Mouse (Mus musculus) intestine, embryonic 16.5 days (tissue): ENCODE data around the gene 9830107B12Rik. TPM values are rescaled to one million over a fixed set of nuclear protein-coding genes. Genes with fewer than 3 reads are reported as not detected.

Experiments used
- ATAC-seq: fragments of 200-750 bp; cut with Nextera tagmentation; 2 replicates; pipeline ENCODE4 v1.8.0; 2017; ENCODE audit warnings: moderate TSS enrichment, moderate library complexity
- H3K27ac ChIP-seq: fragments of 300-500 bp; sonication (generic); 2 replicates; pipeline ENCODE4 v1.5.1; 2014; ENCODE audit warnings: mild to moderate bottlenecking, low read length
- H3K27me3 ChIP-seq: fragments of 300-500 bp; sonication (generic); replicated peaks from 2 replicates; pipeline ENCODE4 v1.6.1; 2014; ENCODE audit warnings: low read length, control low read depth, mixed read lengths; ENCODE audit not compliant: control insufficient read depth, insufficient read depth
- H3K36me3 ChIP-seq: fragments of 300-500 bp; sonication (generic); 2 replicates; pipeline ENCODE4 v1.6.1; 2014; ENCODE audit warnings: low read length, control low read depth; ENCODE audit not compliant: control insufficient read depth, insufficient read depth
- H3K4me1 ChIP-seq: fragments of 300-500 bp; sonication (generic); 2 replicates; pipeline ENCODE4 v1.6.1; 2014; ENCODE audit warnings: low read length, control low read depth, mixed read lengths; ENCODE audit not compliant: control insufficient read depth, insufficient read depth
- H3K4me2 ChIP-seq: fragments of 300-500 bp; sonication (generic); 2 replicates; pipeline ENCODE4 v1.6.1; 2014; ENCODE audit warnings: low read depth, low read length, control low read depth
- H3K4me3 ChIP-seq: fragments of 300-500 bp; sonication (generic); 2 replicates; pipeline ENCODE4 v1.5.1; 2014; ENCODE audit warnings: mild to moderate bottlenecking, low read length
- H3K9ac ChIP-seq: fragments of 300-500 bp; sonication (generic); 2 replicates; pipeline ENCODE4 v1.6.1; 2014; ENCODE audit warnings: low read depth, low read length
- H3K9me3 ChIP-seq: fragments of 300-500 bp; sonication (generic); 2 replicates; pipeline ENCODE4 v1.6.1; 2016; ENCODE audit warnings: low read length, control low read depth; ENCODE audit not compliant: control insufficient read depth
- WGBS: fragments of 180-500 bp; shearing (Covaris S2); extraction: QIAGEN DNeasy Blood & Tissue Kit; methylation state at CpG from one replicate; pipeline ENCODE4 v1.1.7; 2014; 5-methylcytosine and 5-hydroxymethylcytosine counted together
- polyA plus RNA-seq: library from polyadenylated mRNA; unstranded; fragments of >200 nt; fragmentation: Nextera tagmentation; extraction: Ambion mirVana; gene quantifications from 2 replicates; pipeline ENCODE4 v1.2.1, GENCODE M21; 2015

The 9830107B12Rik gene
- polyA plus RNA-seq, 1 experiment from 2014 or later = not detected

GRCm38 (mm10) chr17:48097011-48097742 is 48.9 kb downstream of the 9830107B12Rik start:
- Histone ChIP-seq H3K9me3 (peaks cover 5% of the 10 kb centered on the region; the same call in 1 of the 2 replicates), H3K4me3 (peak overlapping the region; percentile 44), H3K4me2 (peak overlapping the region; percentile 83), H3K36me3 (no peaks in the 10 kb centered on the region), H3K4me1 (peaks cover 34% of the 10 kb centered on the region), H3K27me3 (peaks cover 34% of the 10 kb centered on the region), H3K9ac (peak overlapping the region; percentile 61), H3K27ac (no peak overlapping the region)
- WGBS = 2% methylated on average over 39 of the region's 41 CpGs
- peak; percentile 45; the same call in 1 of the 2 replicates for ATAC-seq

- no peak overlapping the region for H3K4me2 ChIP-seq
These were observed 49.7 kb downstream of the 9830107B12Rik start for GRCm38 (mm10) chr17:48096321-48096720.

GRCm38 (mm10) chr17:48095718-48096121 is 50.3 kb downstream of the 9830107B12Rik start:
- H3K9me3 ChIP-seq = peaks cover 5% of the 10 kb centered on the region; the same call in 1 of the 2 replicates
- WGBS = 6% methylated on average over 26 of the region's 26 CpGs
- ATAC-seq = no peak
- H3K4me2 ChIP-seq = no peak overlapping the region
- H3K9ac ChIP-seq = 0 out of 2 replicates have a peak overlapping the region, but pooled peaks have one; percentile 4
- peaks cover 34% of the 10 kb centered on the region for H3K4me1 ChIP-seq
- no peaks in the 10 kb centered on the region for H3K36me3 ChIP-seq
- H3K27me3 ChIP-seq = peaks cover 34% of the 10 kb centered on the region
- no peak overlapping the region for H3K27ac ChIP-seq
- peak overlapping the region; percentile 11; the same call in 1 of the 2 replicates for H3K4me3 ChIP-seq

More at GRCm38 (mm10) chr17:48096321-48096720, 49.7 kb downstream of the 9830107B12Rik start:
- no peak overlapping the region for H3K4me3 ChIP-seq
- H3K9ac ChIP-seq = no peak overlapping the region
- 26% methylated on average over 17 of the region's 17 CpGs for WGBS
- no peak overlapping the region for H3K27ac ChIP-seq
- peaks cover 34% of the 10 kb centered on the region for H3K27me3 ChIP-seq
- ATAC-seq = no peak
- H3K36me3 ChIP-seq = no peaks in the 10 kb centered on the region
- H3K4me1 ChIP-seq = peaks cover 34% of the 10 kb centered on the region
- peaks cover 5% of the 10 kb centered on the region; the same call in 1 of the 2 replicates for H3K9me3 ChIP-seq

GRCm38 (mm10) chr17:48094820-48095680 is 51.0 kb downstream of the 9830107B12Rik start:
- ATAC-seq = no peak
- peaks cover 5% of the 10 kb centered on the region; the same call in 1 of the 2 replicates for H3K9me3 ChIP-seq
- H3K4me3 ChIP-seq = no peak overlapping the region
- no peak overlapping the region for H3K27ac ChIP-seq
- peaks cover 34% of the 10 kb centered on the region for H3K4me1 ChIP-seq
- H3K36me3 ChIP-seq = no peaks in the 10 kb centered on the region
- WGBS = 25% methylated on average over 20 of the region's 20 CpGs
- no peak overlapping the region for H3K4me2 ChIP-seq
- H3K9ac ChIP-seq = no peak overlapping the region
- H3K27me3 ChIP-seq = peaks cover 34% of the 10 kb centered on the region

- ATAC-seq = no peak
- WGBS = 76% methylated on average over 5 of the region's 5 CpGs
- H3K27ac ChIP-seq = no peak overlapping the region
These were observed 52.7 kb downstream of the 9830107B12Rik start for GRCm38 (mm10) chr17:48093286-48093817.

GRCm38 (mm10) chr17:48090305-48090704 is 55.8 kb downstream of the 9830107B12Rik start:
- WGBS = 76% methylated on average over 12 of the region's 12 CpGs
- H3K36me3 ChIP-seq = no peaks in the 10 kb centered on the region

More at GRCm38 (mm10) chr17:48093286-48093817, 52.7 kb downstream of the 9830107B12Rik start:
- Histone ChIP-seq H3K4me1 (peaks cover 25% of the 10 kb centered on the region), H3K36me3 (no peaks in the 10 kb centered on the region), H3K4me3 (no peak overlapping the region), H3K9me3 (peaks cover 5% of the 10 kb centered on the region; the same call in 1 of the 2 replicates), H3K4me2 (no peak overlapping the region), H3K9ac (no peak overlapping the region), H3K27me3 (peaks cover 32% of the 10 kb centered on the region)

GRCm38 (mm10) chr17:48089446-48089845 is 56.6 kb downstream of the 9830107B12Rik start:
- H3K4me2 ChIP-seq = no peak overlapping the region
- H3K9ac ChIP-seq = no peak overlapping the region
- H3K27me3 ChIP-seq = peaks cover under 1% of the 10 kb centered on the region; the same call in 1 of the 2 replicates
- no peaks in the 10 kb centered on the region for H3K36me3 ChIP-seq
- H3K4me3 ChIP-seq = no peak overlapping the region
- peaks cover 5% of the 10 kb centered on the region; the same call in 1 of the 2 replicates for H3K9me3 ChIP-seq
- H3K4me1 ChIP-seq = no peaks in the 10 kb centered on the region
- no peak overlapping the region for H3K27ac ChIP-seq
- ATAC-seq = no peak
- WGBS = 82% methylated on average over 2 of the region's 2 CpGs

More at GRCm38 (mm10) chr17:48090305-48090704, 55.8 kb downstream of the 9830107B12Rik start:
- peaks cover 5% of the 10 kb centered on the region; the same call in 1 of the 2 replicates for H3K9me3 ChIP-seq
- no peaks in the 10 kb centered on the region for H3K4me1 ChIP-seq
- no peak overlapping the region for H3K9ac ChIP-seq
- ATAC-seq = no peak
- no peak overlapping the region for H3K27ac ChIP-seq
- peaks cover 7% of the 10 kb centered on the region; the same call in 1 of the 2 replicates for H3K27me3 ChIP-seq
- H3K4me2 ChIP-seq = no peak overlapping the region
- no peak overlapping the region for H3K4me3 ChIP-seq

- Histone ChIP-seq H3K27ac (no peak within 1 kb of the TSS), H3K4me1 (no peaks in the 10 kb centered on the region), H3K4me3 (no peak within 1 kb of the TSS), H3K4me2 (no peak within 1 kb of the TSS), H3K36me3 (no peaks in the 10 kb centered on the region), H3K9me3 (peaks cover 5% of the 10 kb centered on the region; the same call in 1 of the 2 replicates), H3K9ac (no peak within 1 kb of the TSS), H3K27me3 (no peaks in the 10 kb centered on the region; the same call in 1 of the 2 replicates)
- ATAC-seq = no peak
These were observed 57.0 kb downstream of the 9830107B12Rik start, which contains the start of gene 1700067P10Rik for GRCm38 (mm10) chr17:48089019-48089418. Gene 1700067P10Rik (plus strand): TSS chr17:48089319.
